Mouse (Mus musculus) heart, postnatal 10 days (tissue): ENCODE measurements around the gene Rpl12. TPM values are rescaled to one million over a fixed set of nuclear protein-coding genes. Genes with fewer than 3 reads are reported as not detected.

ENCODE experiments used
- DNase-seq, 2 experiments: peaks; one replicate each; pipeline ENCODE4 v3.0.0; 2021
- intact Hi-C: fragments of 180-260 bp; cut with DNase I; formaldehyde crosslinking; loops from one replicate; pipeline ENCODE4 v1.15.1; 2025
- total RNA-seq, 2 experiments: library from RNA; stranded (reverse); gene quantifications; 2 replicates each; pipeline ENCODE4 v1.2.3; 2021

Rpl12 gene
- total RNA-seq, 2 experiments from 2014 or later: 94.4 to 121 TPM

GRCm38 (mm10) chr2:32938741-32939140, 22.6 kb upstream of the Rpl12 start:
- no peak for DNase-seq
- intact Hi-C loops: no loop called here

GRCm38 (mm10) chr2:32939418-32939817, 21.9 kb upstream of the Rpl12 start:
- DNase-seq: peak; percentile 40 to 64
- intact Hi-C loops: no loop called here

- intact Hi-C loops: no loop called here
Observed at GRCm38 (mm10) chr2:32940483-32940882, 20.9 kb upstream of the Rpl12 start.

GRCm38 (mm10) chr2:32947454-32947853, 13.9 kb upstream of the Rpl12 start:
- no peak for DNase-seq
- intact Hi-C loops: no loop called here

More at GRCm38 (mm10) chr2:32940483-32940882, 20.9 kb upstream of the Rpl12 start:
- DNase-seq: no peak

GRCm38 (mm10) chr2:32954581-32954980, 6.8 kb upstream of the Rpl12 start:
- intact Hi-C loops: no loop called here
- no peak for DNase-seq

- intact Hi-C loops: no loop called here
- no peak for DNase-seq
Observed at GRCm38 (mm10) chr2:32957344-32957743, 4.0 kb upstream of the Rpl12 start.

GRCm38 (mm10) chr2:32960273-32960672, 1.1 kb upstream of the Rpl12 start:
- intact Hi-C loops: no loop called here
- no peak for DNase-seq

GRCm38 (mm10) chr2:32962062-32962874, 909 bp downstream of the Rpl12 start:
- DNase-seq: no peak
- intact Hi-C loops: no loop called here

GRCm38 (mm10) chr2:32962875-32963220, 1.5 kb downstream of the Rpl12 start:
- intact Hi-C loops: no loop called here
- no peak for DNase-seq

GRCm38 (mm10) chr2:32963544-32963943, 2.2 kb downstream of the Rpl12 start:
- intact Hi-C loops: no loop called here

GRCm38 (mm10) chr2:32963981-32964380, 2.6 kb downstream of the Rpl12 start:
- no peak for DNase-seq
- intact Hi-C loops: no loop called here

More at GRCm38 (mm10) chr2:32963544-32963943, 2.2 kb downstream of the Rpl12 start:
- DNase-seq: no peak

- intact Hi-C loops: no loop called here
Observed at GRCm38 (mm10) chr2:32964659-32965457, 3.5 kb downstream of the Rpl12 start.

GRCm38 (mm10) chr2:32965511-32966183, 4.3 kb downstream of the Rpl12 start:
- intact Hi-C loops: no loop called here
- DNase-seq: no peak

More at GRCm38 (mm10) chr2:32964659-32965457, 3.5 kb downstream of the Rpl12 start:
- DNase-seq: no peak

- intact Hi-C loops: no loop called here
- DNase-seq: no peak
Observed at GRCm38 (mm10) chr2:32966184-32966688, 4.9 kb downstream of the Rpl12 start.

GRCm38 (mm10) chr2:32966689-32967631, 5.6 kb downstream of the Rpl12 start:
- intact Hi-C loops: no loop called here
- DNase-seq: peak; percentile 90 to 93

- peak in 1 of 2 experiments; percentile 44 for DNase-seq
- intact Hi-C loops: no loop called here
Observed at GRCm38 (mm10) chr2:32968024-32968614, 6.8 kb downstream of the Rpl12 start.

- peak; percentile 69 to 73 for DNase-seq
- intact Hi-C loops: no loop called here
Observed at GRCm38 (mm10) chr2:32969326-32969725, 8.0 kb downstream of the Rpl12 start.

GRCm38 (mm10) chr2:32971235-32971634, 9.9 kb downstream of the Rpl12 start:
- DNase-seq: no peak
- intact Hi-C loops: no loop called here

- DNase-seq: no peak
- intact Hi-C loops: no loop called here
Observed at GRCm38 (mm10) chr2:32974216-32974615, 12.9 kb downstream of the Rpl12 start.
